In the genomic region with DNA sequence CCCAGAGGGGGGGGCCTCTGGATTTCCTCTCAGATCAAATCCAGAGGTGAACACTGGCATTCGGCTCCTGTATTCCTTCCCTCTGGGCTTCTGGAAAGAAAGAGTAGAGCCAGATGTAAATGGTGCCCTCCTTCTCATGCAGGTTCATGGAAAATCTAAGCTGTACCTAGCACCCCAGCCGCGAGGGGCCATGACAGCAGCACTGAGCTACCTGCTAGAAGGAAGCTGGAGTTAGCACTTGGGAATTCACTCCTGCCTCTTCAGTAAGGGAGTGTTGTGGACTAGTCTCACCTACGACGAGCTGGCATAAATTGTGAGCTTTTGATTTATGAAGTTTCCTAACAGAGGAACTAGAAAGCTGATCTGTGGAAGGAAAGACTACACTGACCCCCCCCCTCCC, we compare ENCODE assay signal across 10 mouse cellular contexts. TPM values are rescaled to one million over a fixed set of nuclear protein-coding genes. Genes with fewer than 3 reads are reported as not detected.
DNase-seq lines count a peak whose midpoint lies in the region; ATAC-seq and TF ChIP-seq lines count a peak whose summit lies in the region.
"Had no signal": no experiment of that assay in that cellular context is flagged by ENCODE, and none has a peak within 500 bp of the region (broad histone marks: within the 10 kb centered on the region; RNA-seq: fewer than 3 reads in every experiment).

No protein-coding gene starts in this region.

- peak; percentile 85 for DNase-seq in heart, adult 11 months
- DNase-seq in lung, embryonic 14.5 days = no peak
- DNase-seq in lung, postnatal 14 days = no peak
- peak; percentile 58 for DNase-seq in lung, postnatal 0 days (ENCODE audit: low spot score)
- DNase-seq in ovary, adult 18-20 months (ENCODE audit: low spot score) = no peak
- no peak for DNase-seq in frontal cortex, adult 2 months (ENCODE audit: extremely low spot score in 1 of 2, low spot score in 1 of 2)

- no peak overlapping the region for H3K27ac ChIP-seq in heart, embryonic 12.5 days (ENCODE audit: poor library complexity, severe bottlenecking)
- H3K27ac ChIP-seq in lung, embryonic 14.5 days (ENCODE audit: low read depth) = peak overlapping the region; percentile 78
- H3K27ac ChIP-seq in lung, postnatal 0 days (ENCODE audit: low read length) = peak overlapping the region; percentile 91
- H3K27ac ChIP-seq in stomach, embryonic 16.5 days (ENCODE audit: low read length) = peak overlapping the region; percentile 90
- H3K27ac ChIP-seq: neural tube, embryonic 12.5 days had no signal

- H3K9me3 ChIP-seq in heart, embryonic 12.5 days (replicated peaks) = no peaks in the 10 kb centered on the region
- H3K9me3 ChIP-seq in lung, embryonic 14.5 days (ENCODE audit: low read depth, low read length) = no peaks in the 10 kb centered on the region
- H3K9me3 ChIP-seq in lung, postnatal 0 days (ENCODE audit: low read length) = no peaks in the 10 kb centered on the region
- no peaks in the 10 kb centered on the region for H3K9me3 ChIP-seq in stomach, embryonic 16.5 days (replicated peaks; ENCODE audit: control insufficient read depth, low read length)
- H3K9me3 ChIP-seq: neural tube, embryonic 12.5 days had no signal

- no peaks in the 10 kb centered on the region for H3K27me3 ChIP-seq in heart, embryonic 12.5 days (replicated peaks)
- no peaks in the 10 kb centered on the region for H3K27me3 ChIP-seq in lung, embryonic 14.5 days (ENCODE audit: insufficient read depth, low read length)
- no peaks in the 10 kb centered on the region for H3K27me3 ChIP-seq in lung, postnatal 0 days (replicated peaks; ENCODE audit: insufficient read depth, low read length)
- H3K27me3 ChIP-seq in stomach, embryonic 16.5 days (ENCODE audit: control insufficient read depth, insufficient read depth, low read length) = no peaks in the 10 kb centered on the region
- H3K27me3 ChIP-seq: neural tube, embryonic 12.5 days had no signal

- ATAC-seq in heart, embryonic 12.5 days (ENCODE audit: insufficient number of reproducible peaks, low FRiP score) = no peak
- no peak for ATAC-seq in lung, embryonic 14.5 days (ENCODE audit: insufficient read depth)
- ATAC-seq in lung, postnatal 0 days = peak; percentile 70
- ATAC-seq in stomach, embryonic 16.5 days (ENCODE audit: insufficient read depth, low FRiP score) = no peak

- TF ChIP-seq EP300 in lung, postnatal 0 days (IDR thresholded peaks at IDR 0.05) = no peak

- WGBS in heart, embryonic 12.5 days = 80% methylated on average over 5 of the region's 5 CpGs
- WGBS in lung, embryonic 14.5 days = 70% methylated on average over 5 of the region's 5 CpGs
- 53% methylated on average over 5 of the region's 5 CpGs for WGBS in lung, postnatal 0 days
- 62% methylated on average over 5 of the region's 5 CpGs for WGBS in stomach, embryonic 16.5 days

- no peak for TF ChIP-seq CTCF in lung, embryonic 14.5 days (IDR thresholded peaks at IDR 0.05; ENCODE audit: low read depth)
- peak; percentile 47 for TF ChIP-seq CTCF in lung, postnatal 0 days (IDR thresholded peaks at IDR 0.05)

- no peak overlapping the region for H3K4me2 ChIP-seq in heart, embryonic 12.5 days
- 0 out of 2 replicates have a peak overlapping the region, but pooled peaks have one; percentile 4 for H3K4me2 ChIP-seq in lung, embryonic 14.5 days
- peak overlapping the region; percentile 38 for H3K4me2 ChIP-seq in lung, postnatal 0 days (replicated peaks; ENCODE audit: low read depth, low read length)
- peak overlapping the region; percentile 42 for H3K4me2 ChIP-seq in stomach, embryonic 16.5 days (ENCODE audit: low read depth, low read length)
- H3K4me2 ChIP-seq: neural tube, embryonic 12.5 days had no signal

- no peaks in the 10 kb centered on the region for H3K36me3 ChIP-seq in heart, embryonic 12.5 days
- no peaks in the 10 kb centered on the region for H3K36me3 ChIP-seq in lung, embryonic 14.5 days (ENCODE audit: insufficient read depth)
- H3K36me3 ChIP-seq in lung, postnatal 0 days (ENCODE audit: insufficient read depth, low read length) = no peaks in the 10 kb centered on the region
- no peaks in the 10 kb centered on the region for H3K36me3 ChIP-seq in stomach, embryonic 16.5 days (ENCODE audit: control insufficient read depth, insufficient read depth, low read length)
- H3K36me3 ChIP-seq: neural tube, embryonic 12.5 days had no signal

- peaks cover 15% of the 10 kb centered on the region for H3K4me1 ChIP-seq in heart, embryonic 12.5 days (replicated peaks)
- H3K4me1 ChIP-seq in lung, embryonic 14.5 days (ENCODE audit: insufficient read depth) = no peaks in the 10 kb centered on the region
- no peaks in the 10 kb centered on the region for H3K4me1 ChIP-seq in lung, postnatal 0 days (ENCODE audit: insufficient read depth, low read depth, low read length)
- H3K4me1 ChIP-seq in stomach, embryonic 16.5 days (ENCODE audit: control insufficient read depth, insufficient read depth, low read length) = peaks cover 15% of the 10 kb centered on the region

- no peak overlapping the region for H3K9ac ChIP-seq in heart, embryonic 12.5 days
- no peak overlapping the region for H3K9ac ChIP-seq in lung, embryonic 14.5 days
- H3K9ac ChIP-seq in lung, postnatal 0 days (replicated peaks; ENCODE audit: low read depth) = no peak overlapping the region
- peak overlapping the region; percentile 23; the same call in 1 of the 2 replicates for H3K9ac ChIP-seq in stomach, embryonic 16.5 days (ENCODE audit: low read length)
- H3K9ac ChIP-seq: neural tube, embryonic 12.5 days had no signal

- H3K4me3 ChIP-seq in heart, embryonic 12.5 days = no peak overlapping the region
- H3K4me3 ChIP-seq in lung, embryonic 14.5 days (ENCODE audit: low read depth, low read length) = no peak overlapping the region
- no peak overlapping the region for H3K4me3 ChIP-seq in lung, postnatal 0 days (ENCODE audit: low read depth, low read length)
- H3K4me3 ChIP-seq in stomach, embryonic 16.5 days (replicated peaks; ENCODE audit: low read length) = no peak overlapping the region
- H3K4me3 ChIP-seq: neural tube, embryonic 12.5 days had no signal

RNA-seq across cellular contexts. Expression of a gene that starts 1.6 kb away (rescaled TPM):
- 0.10 TPM in 1 of 2 replicates, not detected in the other for polyA plus RNA-seq in heart, embryonic 12.5 days (2016; fragmentation: Nextera tagmentation; extraction: Ambion mirVana)
- polyA plus RNA-seq in lung, embryonic 14.5 days (2014; fragmentation: Nextera tagmentation; extraction: Ambion mirVana) = 0.16 TPM in 1 of 2 replicates, not detected in the other
- polyA plus RNA-seq in lung, postnatal 0 days (2015; fragmentation: Nextera tagmentation; extraction: Ambion mirVana) = 0.10 and 0.12 TPM in 2 replicates
- polyA plus RNA-seq in stomach, embryonic 16.5 days (2015; fragmentation: Nextera tagmentation; extraction: Ambion mirVana) = not detected in 2 replicates
- 0.10 and 0.19 TPM in 2 replicates for polyA plus RNA-seq in frontal cortex, adult 2 months (2012; rRNA removed)
- polyA plus RNA-seq: liver, embryonic 16.5 days had no signal

RNA-seq across cellular contexts. Expression of a gene that starts 30.2 kb away (rescaled TPM):
- 186 and 190 TPM in 2 replicates for polyA plus RNA-seq in heart, embryonic 12.5 days (2016; fragmentation: Nextera tagmentation; extraction: Ambion mirVana)
- polyA plus RNA-seq in lung, embryonic 14.5 days (2014; fragmentation: Nextera tagmentation; extraction: Ambion mirVana) = 189 and 201 TPM in 2 replicates
- polyA plus RNA-seq in lung, postnatal 0 days (2015; fragmentation: Nextera tagmentation; extraction: Ambion mirVana) = 221 and 231 TPM in 2 replicates
- 155 and 158 TPM in 2 replicates for polyA plus RNA-seq in stomach, embryonic 16.5 days (2015; fragmentation: Nextera tagmentation; extraction: Ambion mirVana)
- 89.6 and 91.4 TPM in 2 replicates for polyA plus RNA-seq in frontal cortex, adult 2 months (2012; rRNA removed)

Comparison
In these comparisons a context has a peak if more than half of its experiments do, and no peak if none do; other contexts are left out.
1. DNase-seq: peak in heart, adult 11 months (single experiment) and lung, postnatal 0 days (single experiment); none in lung, embryonic 14.5 days (single experiment), lung, postnatal 14 days (single experiment), ovary, adult 18-20 months (single experiment) and frontal cortex, adult 2 months (0 of 2).